Mouse (Mus musculus) lung, postnatal 0 days (tissue): ENCODE data around the gene Unc80. TPM values are rescaled to one million over a fixed set of nuclear protein-coding genes. Genes with fewer than 3 reads are reported as not detected.

Experiments
- ATAC-seq: fragments of 200-750 bp; cut with Nextera tagmentation; 2 replicates; pipeline ENCODE4 v1.8.0; 2017; ENCODE audit warnings: moderate library complexity
- DNase-seq: peaks from one replicate; pipeline ENCODE4 v3.0.0-alpha.2; 2016; ENCODE audit warnings: low spot score
- H3K27ac ChIP-seq: fragments of 300-500 bp; sonication (generic); 2 replicates; pipeline ENCODE4 v1.5.1; 2014; ENCODE audit warnings: antibody characterized with exemption, mild to moderate bottlenecking, low read length, mixed read lengths
- H3K27me3 ChIP-seq: fragments of 300-500 bp; sonication (generic); replicated peaks from 2 replicates; pipeline ENCODE4 v1.6.1; 2014; ENCODE audit warnings: low read length, mixed read lengths; ENCODE audit not compliant: insufficient read depth
- H3K36me3 ChIP-seq: fragments of 300-500 bp; sonication (generic); 2 replicates; pipeline ENCODE4 v1.6.1; 2014; ENCODE audit warnings: low read length, mixed read lengths; ENCODE audit not compliant: insufficient read depth
- H3K4me1 ChIP-seq: fragments of 300-500 bp; sonication (generic); 2 replicates; pipeline ENCODE4 v1.6.1; 2014; ENCODE audit warnings: antibody characterized with exemption, low read depth, low read length, mixed read lengths; ENCODE audit not compliant: insufficient read depth
- H3K4me2 ChIP-seq: fragments of 300-500 bp; sonication (generic); replicated peaks from 2 replicates; pipeline ENCODE4 v1.6.1; 2014; ENCODE audit warnings: low read depth, mild to moderate bottlenecking, low read length, moderate library complexity, mixed read lengths
- H3K4me3 ChIP-seq: fragments of 300-500 bp; sonication (generic); 2 replicates; pipeline ENCODE4 v1.5.1; 2014; ENCODE audit warnings: low read depth, low read length
- H3K9ac ChIP-seq: fragments of 300-500 bp; sonication (generic); replicated peaks from 2 replicates; pipeline ENCODE4 v1.6.1; 2014; ENCODE audit warnings: low read depth, mild to moderate bottlenecking
- H3K9me3 ChIP-seq: fragments of 300-500 bp; sonication (generic); 2 replicates; pipeline ENCODE4 v1.6.1; 2016; ENCODE audit warnings: low read length, mixed read lengths
- CTCF ChIP-seq: IDR thresholded peaks from 2 replicates; pipeline ENCODE4 v1.5.1; 2016; ENCODE audit warnings: antibody characterized with exemption, mild to moderate bottlenecking
- EP300 ChIP-seq: IDR thresholded peaks from 2 replicates; pipeline ENCODE4 v1.6.1; 2016; ENCODE audit warnings: antibody characterized with exemption, mild to moderate bottlenecking, control low read depth
- WGBS: fragments of 180-500 bp; shearing (Covaris S2); extraction: QIAGEN DNeasy Blood & Tissue Kit; methylation state at CpG from one replicate; pipeline ENCODE4 v1.1.7; 2014; 5-methylcytosine and 5-hydroxymethylcytosine counted together
- polyA plus RNA-seq: library from polyadenylated mRNA; unstranded; fragments of >200 nt; fragmentation: Nextera tagmentation; extraction: Ambion mirVana; gene quantifications from 2 replicates; pipeline ENCODE4 v1.2.1, GENCODE M21; 2015

The Unc80 gene
- 0.67 and 1.3 TPM in 2 replicates for polyA plus RNA-seq

GRCm38 (mm10) chr1:66467821-66468703, at the start of gene Unc80:
Gene Unc80 (plus strand): TSS chr1:66468367.
- peak; percentile 97 for ATAC-seq
- WGBS, result under 1% methylated on average over 36 of the region's 83 CpGs
- TF ChIP-seq EP300, result no peak
- no peak for TF ChIP-seq CTCF
- H3K27ac ChIP-seq, result no peak within 1 kb of the TSS
- peak; percentile 60 for DNase-seq
- no peaks in the 10 kb centered on the region for H3K36me3 ChIP-seq
- H3K9me3 ChIP-seq, result no peaks in the 10 kb centered on the region
- peak within 1 kb of the TSS; percentile 63 for H3K4me2 ChIP-seq
- peaks cover 4% of the 10 kb centered on the region; the same call in 1 of the 2 replicates for H3K27me3 ChIP-seq
- H3K4me1 ChIP-seq, result no peaks in the 10 kb centered on the region
- H3K4me3 ChIP-seq, result peak within 1 kb of the TSS; percentile 40
- no peak within 1 kb of the TSS for H3K9ac ChIP-seq

- TF ChIP-seq EP300 (no peak), CTCF (no peak)
- Histone ChIP-seq H3K4me3 (no peak overlapping the region), H3K4me2 (no peak overlapping the region), H3K27ac (no peak overlapping the region), H3K36me3 (no peaks in the 10 kb centered on the region), H3K9ac (no peak overlapping the region), H3K9me3 (no peaks in the 10 kb centered on the region), H3K27me3 (no peaks in the 10 kb centered on the region), H3K4me1 (no peaks in the 10 kb centered on the region)
- WGBS, result 85% methylated on average over 5 of the region's 5 CpGs
- ATAC-seq (no peak), DNase-seq (no peak)
Observed at GRCm38 (mm10) chr1:66426073-66426472, 42.1 kb upstream of the Unc80 start.

GRCm38 (mm10) chr1:66430962-66431361, 37.2 kb upstream of the Unc80 start:
- Histone ChIP-seq H3K36me3 (no peaks in the 10 kb centered on the region), H3K4me2 (no peak overlapping the region)
- TF ChIP-seq EP300, result no peak
- TF ChIP-seq CTCF, result no peak

GRCm38 (mm10) chr1:66431472-66431871, 36.7 kb upstream of the Unc80 start:
- Histone ChIP-seq H3K27ac (no peak overlapping the region), H3K4me2 (no peak overlapping the region), H3K36me3 (no peaks in the 10 kb centered on the region), H3K9ac (no peak overlapping the region), H3K4me3 (no peak overlapping the region), H3K27me3 (no peaks in the 10 kb centered on the region), H3K9me3 (no peaks in the 10 kb centered on the region), H3K4me1 (no peaks in the 10 kb centered on the region)
- 74% methylated on average over 6 of the region's 6 CpGs for WGBS
- ATAC-seq (no peak), DNase-seq (no peak)
- TF ChIP-seq EP300 (no peak), CTCF (no peak)

More at GRCm38 (mm10) chr1:66430962-66431361, 37.2 kb upstream of the Unc80 start:
- no peak for ATAC-seq
- Histone ChIP-seq H3K9me3 (no peaks in the 10 kb centered on the region), H3K4me3 (no peak overlapping the region), H3K9ac (no peak overlapping the region), H3K27me3 (no peaks in the 10 kb centered on the region), H3K27ac (no peak overlapping the region), H3K4me1 (no peaks in the 10 kb centered on the region)
- no peak for DNase-seq

GRCm38 (mm10) chr1:66438069-66438468, 30.1 kb upstream of the Unc80 start:
- no peak overlapping the region for H3K4me3 ChIP-seq
- ATAC-seq, result no peak
- H3K36me3 ChIP-seq, result no peaks in the 10 kb centered on the region
- H3K27me3 ChIP-seq, result no peaks in the 10 kb centered on the region
- TF ChIP-seq CTCF (no peak), EP300 (no peak)
- no peak overlapping the region for H3K4me2 ChIP-seq
- no peak overlapping the region for H3K9ac ChIP-seq
- WGBS, result 80% methylated on average over 2 of the region's 2 CpGs
- H3K27ac ChIP-seq, result no peak overlapping the region
- H3K4me1 ChIP-seq, result no peaks in the 10 kb centered on the region
- no peaks in the 10 kb centered on the region for H3K9me3 ChIP-seq
- no peak for DNase-seq

GRCm38 (mm10) chr1:66442922-66443321, 25.2 kb upstream of the Unc80 start:
- Histone ChIP-seq H3K4me2 (no peak overlapping the region), H3K9me3 (no peaks in the 10 kb centered on the region), H3K27me3 (no peaks in the 10 kb centered on the region), H3K4me1 (no peaks in the 10 kb centered on the region), H3K4me3 (no peak overlapping the region), H3K27ac (no peak overlapping the region), H3K9ac (no peak overlapping the region), H3K36me3 (no peaks in the 10 kb centered on the region)
- no peak for TF ChIP-seq EP300
- no peak for TF ChIP-seq CTCF
- DNase-seq (no peak), ATAC-seq (no peak)
- WGBS, result 85% methylated on average over 2 of the region's 2 CpGs
